Mouse (Mus musculus) MEL (cell line): ENCODE measurements around the gene Serinc5. TPM values are rescaled to one million over a fixed set of nuclear protein-coding genes. Genes with fewer than 3 reads are reported as not detected.
A peak's percentile ranks its signal among the peaks of the same experiment; 100 is the strongest.

ENCODE experiments used
- DNase-seq: peaks from one replicate; pipeline ENCODE4 v3.0.0; 2011; ENCODE audit warnings: low read depth, low spot score
- H3K27ac ChIP-seq: 2 replicates; pipeline ENCODE4 v1.5.1; 2012; ENCODE audit warnings: low read depth, mild to moderate bottlenecking, control low read depth, low read length, moderate library complexity; ENCODE audit not compliant: control insufficient read depth
- H3K27me3 ChIP-seq, 2 experiments: fragments of 150-350 bp in 1 of 2; sonication (generic) in 1 of 2; 2 replicates each; pipeline ENCODE4 v1.6.1; 2012; ENCODE audit warnings: low read length in 2 of 2, mild to moderate bottlenecking in 2 of 2, improper control_type of control experiment in 1 of 2, moderate library complexity in 1 of 2; ENCODE audit not compliant: insufficient read depth in 2 of 2, control insufficient read depth in 1 of 2
- H3K36me3 ChIP-seq, 2 experiments: 2 replicates each; pipeline ENCODE4 v1.6.1; 2012 to 2014; ENCODE audit warnings: low read length in 2 of 2, improper control_type of control experiment in 1 of 2, inconsistent platforms in 1 of 2, mild to moderate bottlenecking in 1 of 2; ENCODE audit not compliant: insufficient read depth in 2 of 2, control insufficient read depth in 1 of 2
- H3K4me1 ChIP-seq, 2 experiments: fragments of 150-350 bp in 1 of 2; sonication (generic) in 1 of 2; 2 replicates each; pipeline ENCODE4 v1.6.1; 2012; ENCODE audit warnings: low read length in 2 of 2, improper control_type of control experiment in 1 of 2, mild to moderate bottlenecking in 1 of 2; ENCODE audit not compliant: insufficient read depth in 2 of 2, control insufficient read depth in 1 of 2
- H3K4me3 ChIP-seq, 2 experiments: fragments of 150-350 bp in 1 of 2; sonication (generic) in 1 of 2; 2 replicates each; pipeline ENCODE4 v1.5.1; 2012; ENCODE audit warnings: low read depth in 2 of 2, low read length in 2 of 2, mild to moderate bottlenecking in 2 of 2, moderate library complexity in 2 of 2, control low read depth in 1 of 2, improper control_type of control experiment in 1 of 2; ENCODE audit not compliant: control insufficient read depth in 1 of 2, insufficient read depth in 1 of 2
- H3K79me2 ChIP-seq: 2 replicates; pipeline ENCODE4 v1.6.1; 2012; ENCODE audit warnings: mild to moderate bottlenecking, low read length, moderate library complexity; ENCODE audit not compliant: control insufficient read depth, poor library complexity, insufficient read depth
- H3K9ac ChIP-seq: 2 replicates; pipeline ENCODE4 v1.6.1; 2012; ENCODE audit warnings: low read depth, mild to moderate bottlenecking, control low read depth, low read length, moderate library complexity; ENCODE audit not compliant: control insufficient read depth, poor library complexity, severe bottlenecking
- H3K9me3 ChIP-seq: fragments of 150-350 bp; sonication (generic); replicated peaks from 2 replicates; pipeline ENCODE4 v1.6.1; 2012; ENCODE audit warnings: mild to moderate bottlenecking, low read length, improper control_type of control experiment, moderate library complexity; ENCODE audit not compliant: insufficient read depth
- BHLHE40 ChIP-seq: IDR thresholded peaks from 2 replicates; pipeline ENCODE4 v1.6.1; 2012; ENCODE audit warnings: low read depth, mild to moderate bottlenecking, inconsistent platforms, low read length, improper control_type of control experiment, borderline replicate concordance
- CHD2 ChIP-seq: IDR thresholded peaks from 2 replicates; pipeline ENCODE4 v1.6.1; 2011; ENCODE audit warnings: low read length, improper control_type of control experiment
- CTCF ChIP-seq, 3 experiments: IDR thresholded peaks in 2 of 3; conservative IDR thresholded peaks in 1 of 3; 2 replicates each; pipeline ENCODE4 v1.5.1; 2011 to 2012; ENCODE audit warnings: low read length in 3 of 3, low read depth in 2 of 3, mild to moderate bottlenecking in 2 of 3, improper control_type of control experiment in 1 of 3, inconsistent platforms in 1 of 3, mixed read lengths in 1 of 3, moderate library complexity in 1 of 3; ENCODE audit not compliant: control insufficient read depth in 1 of 3, insufficient read depth in 1 of 3, poor library complexity in 1 of 3, severe bottlenecking in 1 of 3
- E2F4 ChIP-seq: IDR thresholded peaks from 2 replicates; pipeline ENCODE4 v1.6.1; 2011; ENCODE audit warnings: low read depth, low read length, improper control_type of control experiment, borderline replicate concordance
- ELF1 ChIP-seq: IDR thresholded peaks from 2 replicates; pipeline ENCODE4 v1.6.1; 2014; ENCODE audit warnings: low read depth, mild to moderate bottlenecking, inconsistent platforms, low read length, improper control_type of control experiment, moderate library complexity
- EP300 ChIP-seq, 2 experiments: IDR thresholded peaks; 2 replicates each; pipeline ENCODE4 v1.6.1; 2011; ENCODE audit warnings: improper control_type of control experiment in 2 of 2, low read length in 2 of 2, low read depth in 1 of 2, mild to moderate bottlenecking in 1 of 2
- GABPA ChIP-seq: IDR thresholded peaks from 2 replicates; pipeline ENCODE4 v1.6.1; 2012; ENCODE audit warnings: low read depth, mild to moderate bottlenecking, inconsistent platforms, low read length, improper control_type of control experiment, moderate library complexity
- MAFK ChIP-seq: IDR thresholded peaks from 2 replicates; pipeline ENCODE4 v1.6.1; 2011; ENCODE audit warnings: low read depth, mild to moderate bottlenecking, low read length, improper control_type of control experiment, borderline replicate concordance
- MAZ ChIP-seq: IDR thresholded peaks from 2 replicates; pipeline ENCODE4 v1.6.1; 2012; ENCODE audit warnings: low read depth, mild to moderate bottlenecking, inconsistent platforms, low read length, improper control_type of control experiment
- MEF2A ChIP-seq: IDR thresholded peaks from 2 replicates; pipeline ENCODE4 v1.6.1; 2014; ENCODE audit warnings: low read depth, mild to moderate bottlenecking, inconsistent platforms, low read length, improper control_type of control experiment; ENCODE audit not compliant: poor library complexity, insufficient replicate concordance, severe bottlenecking; ENCODE audit errors: extremely low read depth
- NRF1 ChIP-seq: IDR thresholded peaks from 2 replicates; pipeline ENCODE4 v1.6.1; 2014; ENCODE audit warnings: low read depth, mild to moderate bottlenecking, inconsistent platforms, low read length, improper control_type of control experiment, moderate library complexity; ENCODE audit not compliant: poor library complexity, insufficient read depth, severe bottlenecking
- POLR2A ChIP-seq, 2 experiments: IDR thresholded peaks; 2 replicates each; pipeline ENCODE4 v1.6.1; 2011 to 2012; ENCODE audit warnings: low read length in 2 of 2, mild to moderate bottlenecking in 2 of 2, control low read depth in 1 of 2, improper control_type of control experiment in 1 of 2, low read depth in 1 of 2, moderate library complexity in 1 of 2; ENCODE audit not compliant: control insufficient read depth in 1 of 2, insufficient read depth in 1 of 2, poor library complexity in 1 of 2
- POLR2AphosphoS2 ChIP-seq: IDR thresholded peaks from 2 replicates; pipeline ENCODE4 v1.6.1; 2011; ENCODE audit warnings: low read length, improper control_type of control experiment
- RAD21 ChIP-seq: IDR thresholded peaks from 2 replicates; pipeline ENCODE4 v1.6.1; 2011; ENCODE audit warnings: mild to moderate bottlenecking, low read depth, low read length, improper control_type of control experiment
- RCOR1 ChIP-seq: IDR thresholded peaks from 2 replicates; pipeline ENCODE4 v1.6.1; 2012; ENCODE audit warnings: low read depth, mild to moderate bottlenecking, inconsistent platforms, low read length, improper control_type of control experiment
- SIN3A ChIP-seq: IDR thresholded peaks from 2 replicates; pipeline ENCODE4 v1.6.1; 2012; ENCODE audit warnings: low read length, improper control_type of control experiment, inconsistent platforms
- SMC3 ChIP-seq: IDR thresholded peaks from 2 replicates; pipeline ENCODE4 v1.6.1; 2011; ENCODE audit warnings: low read depth, low read length, improper control_type of control experiment
- TAL1 ChIP-seq: IDR thresholded peaks from 2 replicates; pipeline ENCODE4 v1.6.1; 2012; ENCODE audit warnings: mild to moderate bottlenecking, inconsistent platforms, low read length, moderate library complexity, mixed read lengths
- TCF12 ChIP-seq: IDR thresholded peaks from 2 replicates; pipeline ENCODE4 v1.6.1; 2014; ENCODE audit warnings: low read depth, mild to moderate bottlenecking, inconsistent platforms, low read length, improper control_type of control experiment, moderate library complexity
- USF2 ChIP-seq, 2 experiments: IDR thresholded peaks; 2 replicates each; pipeline ENCODE4 v1.6.1; 2011 to 2012; ENCODE audit warnings: improper control_type of control experiment in 2 of 2, low read length in 2 of 2, borderline replicate concordance in 1 of 2, inconsistent platforms in 1 of 2, low read depth in 1 of 2, mild to moderate bottlenecking in 1 of 2; ENCODE audit not compliant: insufficient read depth in 1 of 2
- ZC3H11A ChIP-seq: IDR thresholded peaks from 2 replicates; pipeline ENCODE4 v1.6.1; 2012; ENCODE audit warnings: low read depth, mild to moderate bottlenecking, inconsistent platforms, low read length, improper control_type of control experiment
- ZMIZ1 ChIP-seq: IDR thresholded peaks from 2 replicates; pipeline ENCODE4 v1.6.1; 2012; ENCODE audit warnings: low read depth, mild to moderate bottlenecking, inconsistent platforms, low read length, improper control_type of control experiment, moderate library complexity
- polyA plus RNA-seq, 2 experiments: library from polyadenylated mRNA; stranded (reverse) in 1 of 2; unstranded in 1 of 2; fragments of >175 nt in 1 of 2; fragments of >200 nt in 1 of 2; gene quantifications; 2 replicates each; pipeline versions ENCODE4 v1.2.1 to v1.2.4; 2012; ENCODE audit warnings: low replicate concordance in 2 of 2, low read depth in 1 of 2; ENCODE audit not compliant: insufficient read length in 2 of 2, insufficient read depth in 1 of 2, missing spikeins in 1 of 2
- total RNA-seq: library from RNA; depleted of rRNA; stranded (reverse); fragments of 300-350 nt; gene quantifications from 2 replicates; pipeline ENCODE4 v1.2.3, GENCODE M21; 2012

Serinc5 gene
- total and polyA plus RNA-seq, 3 experiments = 4.0 to 8.8 TPM; not detected in 1

DNA sequence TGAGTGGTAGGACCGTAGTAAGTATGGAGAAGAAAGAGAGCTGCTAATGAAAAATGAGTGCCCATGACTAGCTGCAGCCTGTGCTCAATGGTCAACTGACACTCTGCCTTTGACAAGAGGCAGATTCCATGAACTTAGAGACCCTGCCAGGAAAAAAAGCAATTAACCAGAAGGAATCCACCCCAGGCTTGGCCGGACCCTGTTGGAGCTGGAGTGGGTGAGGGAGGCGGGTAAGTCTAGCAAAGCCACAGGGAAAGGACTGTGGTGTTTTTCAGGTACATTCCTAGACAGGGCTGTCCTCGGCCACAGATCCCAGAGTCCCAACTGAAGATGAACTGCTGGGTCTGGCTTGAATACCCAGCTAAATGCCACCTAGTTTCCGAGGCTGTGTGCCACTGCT, 121.9 kb downstream of the Serinc5 start:
- Histone ChIP-seq H3K27me3 (no peaks in the 10 kb centered on the region), H3K9ac (no peak overlapping the region), H3K27ac (no peak overlapping the region), H3K9me3 (no peaks in the 10 kb centered on the region), H3K4me3 (no peak overlapping the region), H3K4me1 (peaks cover 3 to 11% of the 10 kb centered on the region in 2 experiments), H3K79me2 (no peaks in the 10 kb centered on the region), H3K36me3 (no peaks in the 10 kb centered on the region; a peak in 1 of 4 replicates)
- TF ChIP-seq ELF1 = no peak
- TF ChIP-seq MAZ = no peak
- TF ChIP-seq POLR2AphosphoS2 = no peak
- no peak for TF ChIP-seq USF2 (IDR thresholded peaks at IDR 0.05; ENCODE audit: borderline replicate concordance in 1 of 2, insufficient read depth in 1 of 2, low read depth in 1 of 2, low read length in 2 of 2)
- no peak for TF ChIP-seq GABPA
- TF ChIP-seq BHLHE40 = no peak
- no peak for TF ChIP-seq RCOR1
- TF ChIP-seq ZMIZ1 = no peak
- no peak for TF ChIP-seq POLR2A (IDR thresholded peaks at IDR 0.05; ENCODE audit: control insufficient read depth in 1 of 2, insufficient read depth in 1 of 2, low read depth in 1 of 2, low read length in 2 of 2, poor library complexity in 1 of 2)
- TF ChIP-seq TAL1 = no peak
- no peak for TF ChIP-seq MAFK
- no peak for TF ChIP-seq CHD2
- TF ChIP-seq TCF12 = no peak
- TF ChIP-seq NRF1 = no peak
- no peak for TF ChIP-seq SIN3A
- TF ChIP-seq ZC3H11A = no peak
- TF ChIP-seq E2F4 = no peak
- no peak for TF ChIP-seq EP300 (IDR thresholded peaks at IDR 0.05; ENCODE audit: low read depth in 1 of 2, low read length in 2 of 2)
- DNase-seq = no peak

DNA sequence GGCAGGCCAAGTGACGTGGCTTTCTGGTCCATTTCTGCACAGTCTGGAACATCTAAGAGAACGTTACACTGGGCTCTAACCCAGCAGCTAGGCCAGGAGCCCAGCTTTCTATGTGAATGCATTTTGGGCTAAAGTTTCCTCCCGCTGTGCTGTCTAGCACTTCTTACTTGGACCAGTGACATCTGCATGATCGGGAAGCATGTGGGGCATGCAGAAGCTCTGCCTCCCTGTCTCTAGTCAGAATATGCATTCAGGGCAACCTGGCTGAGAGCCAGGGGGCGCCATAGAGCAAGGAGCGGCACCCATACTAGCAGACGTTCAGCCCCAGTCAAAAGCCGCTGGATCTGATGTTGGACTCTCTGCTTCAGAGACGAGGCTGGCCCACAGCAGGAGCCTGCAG, 122.4 kb downstream of the Serinc5 start:
- Histone ChIP-seq H3K27me3 (no peaks in the 10 kb centered on the region), H3K36me3 (no peaks in the 10 kb centered on the region; a peak in 1 of 4 replicates), H3K4me1 (peaks cover 3 to 11% of the 10 kb centered on the region in 2 experiments), H3K79me2 (no peaks in the 10 kb centered on the region), H3K4me3 (peak overlapping the region; percentile 42 to 43; a peak in 3 of 4 replicates)
- TF ChIP-seq MEF2A (no peak), SMC3 (peak; percentile 58), RAD21 (peak; percentile 27), CTCF (IDR thresholded peaks at IDR 0.05 in 2 of 3, conservative IDR thresholded peaks at IDR 0.05 in 1 of 3; ENCODE audit: control insufficient read depth in 1 of 3, insufficient read depth in 1 of 3, low read depth in 2 of 3, low read length in 3 of 3, poor library complexity in 1 of 3, severe bottlenecking in 1 of 3) (peak; percentile 79 to 89 (median 85)), RCOR1 (peak; percentile 26; the same call in 1 of the 2 replicates), ELF1 (no peak)
- TF ChIP-seq, all 39 proteins: peak for 4
- Histone ChIP-seq H3K9me3 (no peaks in the 10 kb centered on the region), H3K27ac (no peak overlapping the region), H3K9ac (peak overlapping the region; percentile 37; the same call in 1 of the 2 replicates)
- DNase-seq = peak; percentile 81
